Mouse (Mus musculus): Measurements from ENCODE around the gene Bnip3.

Gene Bnip3

DNA sequence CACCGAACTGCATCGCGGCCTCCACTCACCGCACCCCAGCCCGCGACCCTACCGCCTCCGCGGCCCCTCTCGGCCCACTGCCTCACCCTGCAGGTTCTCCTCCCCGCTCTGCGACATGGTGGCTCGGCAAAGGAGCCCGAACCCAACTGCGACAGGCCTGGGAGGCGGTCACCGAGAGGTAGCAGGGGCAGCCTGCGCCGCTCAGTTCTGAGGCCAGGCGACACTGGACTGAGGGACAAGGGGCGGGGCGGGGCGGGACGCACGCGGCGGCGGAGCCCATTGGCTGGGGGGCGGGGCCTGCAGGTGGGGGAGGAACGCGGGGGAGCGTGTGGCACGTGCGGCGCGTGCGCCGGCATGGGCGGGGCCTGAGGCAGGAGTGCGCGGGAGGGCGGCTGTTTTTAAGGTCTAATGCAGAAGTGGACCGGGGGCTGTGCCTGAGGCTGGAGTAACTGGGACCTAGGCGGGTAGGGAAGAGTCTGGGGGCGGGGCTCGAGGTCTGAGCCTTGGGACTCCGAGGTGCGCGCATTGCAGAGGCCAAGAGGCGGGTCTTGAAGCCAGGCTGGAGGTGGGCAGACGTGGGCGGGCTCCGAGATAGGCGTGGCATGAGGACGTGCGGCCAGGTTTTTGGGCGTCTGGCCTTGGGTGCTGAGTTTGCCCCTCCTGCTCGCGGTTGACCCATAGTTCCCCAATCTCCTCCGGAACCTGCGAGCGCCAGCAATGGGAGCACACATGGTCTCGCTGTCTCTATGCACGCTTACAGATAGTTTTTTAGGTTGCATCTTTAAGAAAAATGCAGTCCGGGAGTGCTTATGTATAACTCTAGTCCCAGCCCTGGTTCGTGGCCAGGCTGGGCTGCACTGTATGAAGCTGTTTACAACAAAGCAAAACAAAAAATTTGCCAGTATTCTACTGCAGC is at the start of gene Bnip3:
TSS of gene Bnip3 (minus strand) at position 243 of the 916 bp plus-strand sequence.
- ATAC-seq (ENCODE audit: insufficient number of reproducible peaks, low FRiP score, low TSS enrichment), result peak; percentile 76

DNA sequence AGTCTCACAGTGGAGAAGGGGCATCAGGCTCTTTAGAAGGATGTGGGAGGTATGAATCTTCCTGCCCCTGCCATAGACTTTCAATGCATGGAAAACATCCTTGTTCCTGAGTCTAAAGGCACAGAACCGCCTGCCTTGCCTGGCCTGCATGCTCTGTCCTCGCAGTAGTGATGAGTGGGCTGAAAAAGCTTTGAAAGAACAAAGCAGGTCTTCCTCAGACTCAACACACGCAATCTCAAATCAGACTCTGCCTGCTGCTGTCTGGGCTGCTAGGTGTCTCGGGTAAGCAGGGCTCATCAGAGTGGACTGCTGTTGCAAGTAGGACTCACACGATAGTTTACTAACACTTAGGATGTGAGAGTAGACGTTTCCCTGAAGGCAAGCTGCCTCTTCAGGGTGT is 47.8 kb upstream of the Bnip3 start:
- no peak for ATAC-seq (ENCODE audit: insufficient number of reproducible peaks, low FRiP score, low TSS enrichment)

DNA sequence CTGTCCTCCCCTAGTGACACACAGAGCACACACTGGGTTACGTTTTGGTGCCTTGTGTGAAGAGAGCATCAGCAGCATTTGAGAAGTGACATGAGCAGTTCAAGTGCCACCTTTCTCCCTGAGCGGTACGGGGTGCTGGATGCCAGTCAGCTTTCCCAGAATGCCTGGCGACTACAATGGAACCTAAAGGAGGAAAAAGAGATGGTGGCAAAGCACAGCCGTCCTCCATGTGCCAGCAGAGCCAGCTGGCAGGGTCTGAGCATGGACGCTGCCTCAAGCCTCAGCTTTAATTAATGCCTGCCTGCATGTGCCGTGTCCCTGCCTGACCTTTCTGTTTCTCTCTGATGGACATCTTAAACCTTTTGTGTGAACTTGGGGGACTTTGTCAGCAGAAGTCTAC is 46.5 kb upstream of the Bnip3 start:
- ATAC-seq (ENCODE audit: insufficient number of reproducible peaks, low FRiP score, low TSS enrichment), result peak; percentile 49; the same call in 1 of the 2 replicates

DNA sequence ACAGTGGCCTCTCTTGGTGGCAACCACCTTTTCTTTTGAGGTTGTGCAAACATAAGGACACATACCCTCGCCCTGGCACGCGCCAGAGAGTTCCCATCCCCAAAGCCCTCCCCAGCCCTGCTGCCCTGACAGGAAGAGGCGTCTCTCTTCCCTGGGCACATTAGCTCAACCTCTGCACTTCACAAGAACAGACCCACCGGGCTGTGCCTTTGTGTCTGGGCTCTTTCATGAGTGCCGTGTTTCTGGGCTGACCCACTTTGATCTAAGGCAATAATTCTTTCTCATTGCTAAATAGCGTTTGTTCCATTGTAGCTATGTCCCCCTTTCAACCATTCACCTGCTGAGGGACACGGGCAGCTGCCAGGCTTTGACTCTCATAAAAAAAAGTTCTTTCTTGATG is 39.0 kb upstream of the Bnip3 start:
- ATAC-seq (ENCODE audit: insufficient number of reproducible peaks, low FRiP score, low TSS enrichment), result no peak

DNA sequence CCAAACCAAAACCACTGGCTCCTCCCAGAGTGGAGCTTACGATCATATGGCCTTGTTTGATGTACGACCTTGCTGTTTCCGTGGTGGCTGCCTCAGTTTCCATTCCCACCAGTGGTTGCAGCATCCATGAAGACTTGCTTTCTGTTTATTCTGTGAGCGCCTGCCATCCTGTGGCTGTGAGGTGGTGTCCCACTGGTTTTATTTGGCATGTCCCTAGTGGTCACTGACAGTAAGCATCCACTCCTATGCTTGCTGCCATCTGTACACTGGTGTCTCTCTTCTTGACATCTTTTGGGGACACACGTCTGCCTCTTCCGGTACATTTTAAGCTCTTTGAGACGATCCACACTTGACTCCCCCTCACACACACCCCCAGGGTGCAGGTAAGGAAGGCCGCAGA is 38.4 kb upstream of the Bnip3 start:
- ATAC-seq (ENCODE audit: insufficient number of reproducible peaks, low FRiP score, low TSS enrichment), result no peak

DNA sequence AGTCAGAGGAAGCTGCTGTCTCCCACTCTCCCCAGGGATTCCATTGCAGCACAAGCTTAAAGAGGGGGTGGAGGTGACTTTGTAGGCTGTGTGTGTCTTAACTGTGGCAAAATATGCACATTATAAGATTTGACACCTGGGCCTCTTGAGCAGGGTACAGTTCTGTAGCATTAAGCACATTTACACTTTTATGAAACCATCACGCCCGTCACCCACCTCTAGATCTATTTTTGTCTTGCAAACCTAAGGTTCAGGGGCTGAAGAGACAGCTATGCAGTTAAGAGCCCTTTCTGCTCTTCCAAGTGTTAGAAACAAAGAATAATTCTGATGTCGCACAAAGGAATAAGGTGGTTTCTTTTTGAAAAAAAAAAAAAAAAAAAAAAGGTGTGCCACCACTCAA is 36.3 kb upstream of the Bnip3 start:
- no peak for ATAC-seq (ENCODE audit: insufficient number of reproducible peaks, low FRiP score, low TSS enrichment)

DNA sequence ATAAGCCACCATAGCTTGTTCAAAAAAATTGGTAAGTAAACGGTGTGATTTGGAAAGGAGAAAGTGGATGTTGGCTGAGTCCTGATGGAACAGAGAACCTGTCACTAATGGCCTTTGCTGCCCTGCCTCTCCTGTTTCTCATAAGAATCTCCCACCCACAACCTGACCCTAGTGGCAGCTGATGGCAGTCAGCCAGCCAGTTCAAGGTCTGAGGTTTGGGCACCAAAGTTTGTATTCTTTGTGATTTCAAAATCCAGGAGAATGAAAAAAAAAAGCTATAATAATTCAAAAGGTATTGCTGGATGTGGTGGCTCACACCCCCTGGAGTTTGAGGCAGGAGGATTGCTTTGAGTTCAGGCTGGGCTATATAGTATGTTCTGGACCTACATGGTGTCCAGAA is 33.0 kb upstream of the Bnip3 start:
- ATAC-seq (ENCODE audit: insufficient number of reproducible peaks, low FRiP score, low TSS enrichment), result no peak

DNA sequence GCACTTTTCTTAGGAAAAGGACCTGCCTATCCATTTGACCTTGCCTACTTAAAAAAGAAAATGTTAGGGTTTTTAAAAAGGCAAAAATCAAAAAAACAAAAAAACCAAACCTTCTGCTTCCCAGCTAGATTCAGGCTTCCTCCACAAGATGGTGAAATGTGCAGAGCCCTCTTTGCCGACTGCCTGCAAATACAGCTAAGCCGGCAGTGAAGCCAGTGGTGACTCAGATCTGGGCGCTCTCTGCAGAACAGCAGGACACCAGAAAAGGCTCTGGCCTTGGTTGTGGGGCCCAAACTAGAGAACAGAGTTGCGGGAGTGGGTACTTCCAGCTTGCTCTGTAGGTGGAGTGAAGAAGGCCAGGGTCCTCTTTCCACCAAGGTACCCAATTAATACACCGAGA is 32.3 kb upstream of the Bnip3 start:
- ATAC-seq (ENCODE audit: insufficient number of reproducible peaks, low FRiP score, low TSS enrichment), result peak; percentile 49; the same call in 1 of the 2 replicates

DNA sequence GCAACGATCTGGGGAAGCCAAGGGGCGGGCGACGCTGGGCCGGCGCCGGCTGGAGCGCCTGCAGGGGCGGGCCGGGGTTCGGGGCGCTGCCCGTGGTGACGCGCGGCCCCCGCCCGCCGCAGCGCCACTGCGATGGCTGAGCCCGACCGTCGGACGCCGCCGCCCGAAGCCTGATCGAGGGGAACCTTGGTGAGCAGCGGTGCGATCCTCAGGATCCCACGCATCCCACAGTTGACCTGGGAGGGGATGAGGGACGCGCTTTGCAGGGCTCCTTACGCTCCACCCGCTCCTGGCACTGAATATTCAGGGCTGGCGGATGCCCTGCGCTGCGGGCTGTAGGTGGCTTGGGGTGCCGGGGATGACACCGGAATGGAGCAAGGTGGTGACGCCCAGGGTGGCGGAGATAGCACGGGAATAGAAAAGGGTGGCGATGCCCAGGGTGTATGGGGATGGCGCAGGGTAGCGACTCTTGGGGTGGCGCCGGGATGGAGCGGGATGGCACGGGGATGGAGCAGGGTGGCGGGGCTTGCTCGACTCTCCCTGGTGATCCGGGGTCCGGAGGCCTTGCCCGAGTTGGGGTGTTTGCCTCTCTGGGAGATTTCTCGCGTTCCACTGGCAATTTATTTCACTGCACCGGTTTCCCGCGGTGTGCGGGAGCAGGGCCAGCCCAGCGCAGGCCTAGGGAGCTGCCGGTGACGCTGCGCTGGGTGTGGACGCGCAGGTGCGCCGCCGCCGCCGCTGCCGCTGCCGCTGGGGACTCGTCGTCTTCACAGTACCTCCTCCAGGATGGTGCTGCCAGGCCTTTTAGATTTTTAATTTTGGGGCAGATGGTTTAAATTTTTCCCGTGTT is 31.5 kb upstream of the Bnip3 start, which contains the start of gene Jakmip3:
TSS of gene Jakmip3 (plus strand) at position 119 of the 850 bp plus-strand sequence.
- peak; percentile 49; the same call in 1 of the 2 replicates for ATAC-seq (ENCODE audit: insufficient number of reproducible peaks, low FRiP score, low TSS enrichment)

DNA sequence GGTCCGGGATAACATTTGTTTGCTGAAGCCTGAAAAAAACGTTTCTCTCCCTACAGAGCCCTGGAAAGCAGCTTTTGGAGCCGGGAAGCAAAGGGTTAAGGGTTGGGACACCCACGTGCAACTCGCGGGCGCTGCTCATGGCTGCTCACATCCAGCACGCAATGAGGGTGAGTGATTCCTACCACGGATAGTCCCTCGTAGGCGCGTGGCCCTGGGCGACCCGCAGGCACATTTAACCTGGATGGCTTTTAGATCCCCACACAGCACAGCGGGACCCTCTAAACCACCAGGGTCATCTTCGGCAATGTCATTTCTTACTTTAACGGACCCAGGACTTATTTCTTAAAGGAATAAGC is 30.9 kb upstream of the Bnip3 start:
- ATAC-seq (ENCODE audit: insufficient number of reproducible peaks, low FRiP score, low TSS enrichment), result peak; percentile 49; the same call in 1 of the 2 replicates

DNA sequence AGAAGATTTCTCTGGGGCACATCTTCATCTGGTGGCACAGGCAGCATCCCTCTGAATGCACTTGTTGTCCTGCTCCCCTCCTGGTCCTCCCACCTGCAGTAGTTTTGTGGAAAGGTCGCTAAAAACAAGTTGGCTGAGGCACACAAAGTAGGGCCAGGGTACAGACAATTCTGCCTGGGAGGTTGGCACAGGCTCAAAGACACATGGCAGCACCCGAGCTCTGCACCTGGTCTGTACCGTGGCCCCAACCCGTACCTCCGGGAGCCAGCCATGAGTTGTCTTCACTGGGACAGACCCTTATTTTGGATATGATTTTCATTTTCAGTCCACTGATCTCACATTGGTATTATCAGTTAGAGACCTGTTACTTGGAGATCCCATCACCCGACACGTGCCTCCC is 29.7 kb upstream of the Bnip3 start:
- no peak for ATAC-seq (ENCODE audit: insufficient number of reproducible peaks, low FRiP score, low TSS enrichment)

DNA sequence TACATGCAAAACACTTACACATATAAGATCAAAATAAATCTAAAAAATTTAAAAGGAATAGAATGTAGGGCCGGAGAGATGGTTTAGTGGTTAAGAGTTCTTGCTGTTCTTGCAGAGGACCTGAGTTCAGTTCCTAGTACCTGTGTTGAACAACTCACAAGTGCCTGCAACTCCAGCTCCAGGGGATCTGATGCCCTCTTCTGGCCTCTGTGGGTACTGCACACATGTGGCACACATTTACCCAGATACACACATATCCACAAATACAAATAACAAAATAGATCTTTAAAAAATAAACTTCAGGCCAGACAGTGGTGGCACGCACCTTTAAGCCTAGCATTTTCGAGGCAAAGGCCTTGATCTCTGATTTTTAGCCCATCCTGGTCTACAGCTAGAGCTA is 25.2 kb upstream of the Bnip3 start:
- no peak for ATAC-seq (ENCODE audit: insufficient number of reproducible peaks, low FRiP score, low TSS enrichment)

DNA sequence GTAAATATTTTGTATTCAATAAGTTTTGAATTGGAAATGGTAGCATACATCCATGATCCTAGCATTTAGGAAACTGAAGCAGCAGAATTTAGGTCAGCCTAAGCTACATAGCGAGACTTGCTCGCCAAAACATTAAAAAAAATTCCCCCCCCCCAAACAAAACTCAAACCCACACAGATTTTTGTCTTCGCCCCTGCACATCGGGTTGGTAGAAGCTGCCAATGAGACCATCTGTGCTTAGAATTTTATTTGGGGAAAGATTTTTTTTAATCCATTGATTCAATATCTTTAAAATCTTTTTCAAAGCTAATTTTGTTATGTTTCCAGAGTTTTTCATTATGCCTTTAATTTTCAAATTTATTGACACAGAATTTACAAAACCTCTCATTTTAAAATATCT is 19.1 kb upstream of the Bnip3 start:
- ATAC-seq (ENCODE audit: insufficient number of reproducible peaks, low FRiP score, low TSS enrichment), result no peak

DNA sequence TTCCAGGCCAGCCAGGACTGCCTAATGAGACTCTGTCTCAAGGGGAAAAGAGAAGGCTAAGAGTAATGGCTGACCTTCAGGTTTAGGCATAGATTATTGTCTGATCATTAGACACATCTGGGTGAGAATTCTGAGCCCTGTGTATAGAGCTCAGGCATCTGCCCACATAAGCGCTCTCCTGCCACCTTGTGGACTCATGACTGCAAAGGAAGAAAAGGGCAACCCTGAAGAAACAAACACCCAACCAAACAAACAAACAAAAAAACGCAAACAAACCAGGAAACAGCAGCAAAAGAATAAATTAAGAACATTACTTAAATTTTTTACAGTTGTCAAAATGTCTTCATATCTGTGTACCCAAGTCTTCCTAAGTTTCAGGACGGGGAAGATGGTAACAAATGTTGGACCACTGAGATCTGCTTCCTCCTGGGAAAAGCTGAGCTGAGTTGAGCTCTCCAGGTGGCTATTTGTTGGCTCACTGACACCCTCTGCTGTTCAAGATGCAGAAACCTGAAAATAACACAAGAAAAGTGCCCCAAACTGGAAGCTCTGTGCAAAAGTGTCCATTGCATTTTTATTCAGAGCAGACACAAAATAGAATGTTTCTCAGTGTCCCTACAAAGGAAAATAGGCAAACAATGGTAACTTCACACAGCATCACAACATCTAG is 14.6 kb upstream of the Bnip3 start:
- no peak for ATAC-seq (ENCODE audit: insufficient number of reproducible peaks, low FRiP score, low TSS enrichment)

DNA sequence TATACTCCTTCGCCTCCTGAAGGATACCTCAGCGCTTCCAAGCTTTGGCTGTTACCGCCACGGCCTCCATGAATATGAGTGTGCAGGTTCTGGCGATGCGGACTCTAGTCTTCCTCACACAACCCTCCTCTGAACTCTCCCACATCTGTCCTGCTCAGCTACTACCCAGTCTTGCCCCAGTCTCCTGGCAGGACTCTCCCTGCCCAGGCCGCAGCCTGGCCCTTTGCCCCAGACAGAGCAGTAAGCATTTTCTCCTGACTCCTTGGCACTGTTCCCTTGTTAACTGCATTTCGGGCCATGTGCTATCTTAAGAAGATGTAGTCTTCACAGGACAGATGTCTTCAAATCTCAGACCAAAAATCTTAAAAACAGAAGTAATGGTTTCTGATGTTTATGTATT is 12.3 kb upstream of the Bnip3 start:
- no peak for ATAC-seq (ENCODE audit: insufficient number of reproducible peaks, low FRiP score, low TSS enrichment)

DNA sequence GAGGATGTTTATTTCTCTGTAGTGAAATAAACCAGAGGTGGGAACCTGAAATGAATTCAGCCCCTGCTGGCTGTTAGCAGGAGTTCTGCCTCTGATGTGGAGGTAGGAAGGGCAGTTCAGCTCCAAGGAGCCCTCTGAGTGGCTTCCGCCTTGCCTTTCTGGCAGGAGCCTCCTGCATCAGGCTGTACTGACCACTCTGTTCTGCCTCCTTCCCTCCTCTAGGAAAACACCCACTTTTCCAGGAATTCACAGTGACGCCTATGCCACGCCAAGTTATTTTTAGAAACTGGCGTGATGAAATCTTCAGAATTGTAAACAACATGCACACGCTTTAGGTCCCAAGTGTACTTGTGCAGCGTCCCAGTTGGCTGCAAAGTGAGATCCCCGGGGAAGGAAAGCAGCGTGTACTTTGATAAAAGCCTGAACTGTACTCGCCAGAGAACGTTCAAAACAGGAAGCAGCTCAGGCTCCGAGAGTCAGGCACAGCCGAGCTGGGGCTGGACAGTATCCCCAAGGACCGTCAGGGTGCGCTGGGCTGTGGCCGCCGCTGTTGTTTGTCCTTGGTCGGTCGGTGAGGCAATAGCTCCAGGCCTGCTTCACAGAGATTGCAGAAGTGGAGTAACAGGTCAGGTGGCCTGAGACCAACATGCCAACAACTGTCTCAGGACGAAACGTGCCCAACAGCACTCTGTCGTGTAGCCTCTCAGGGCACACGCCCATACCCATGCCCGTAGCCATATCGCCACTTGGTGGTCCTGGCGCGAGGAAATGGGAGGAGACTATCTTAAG is 10.0 kb upstream of the Bnip3 start:
- ATAC-seq (ENCODE audit: insufficient number of reproducible peaks, low FRiP score, low TSS enrichment), result peak; percentile 49; the same call in 1 of the 2 replicates

DNA sequence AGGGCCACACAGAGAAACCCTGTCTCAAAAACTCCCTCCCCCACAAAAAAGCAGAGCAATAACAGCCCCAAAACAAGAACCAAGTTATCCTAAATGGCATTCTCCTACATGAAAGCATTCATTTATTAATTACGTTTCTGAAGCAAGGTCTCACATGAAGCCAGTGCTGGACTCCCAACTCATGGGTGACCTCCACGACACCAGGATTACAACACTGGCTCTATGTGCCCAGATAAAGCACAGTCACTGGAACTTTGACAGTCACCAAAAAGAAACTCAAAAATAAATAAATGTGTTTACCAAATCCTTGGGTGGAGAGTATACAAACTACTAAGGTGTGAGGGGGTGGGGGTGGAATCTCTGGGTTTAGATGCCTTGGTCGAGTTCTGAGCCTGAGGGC is 4.3 kb upstream of the Bnip3 start:
- ATAC-seq (ENCODE audit: insufficient number of reproducible peaks, low FRiP score, low TSS enrichment), result no peak

DNA sequence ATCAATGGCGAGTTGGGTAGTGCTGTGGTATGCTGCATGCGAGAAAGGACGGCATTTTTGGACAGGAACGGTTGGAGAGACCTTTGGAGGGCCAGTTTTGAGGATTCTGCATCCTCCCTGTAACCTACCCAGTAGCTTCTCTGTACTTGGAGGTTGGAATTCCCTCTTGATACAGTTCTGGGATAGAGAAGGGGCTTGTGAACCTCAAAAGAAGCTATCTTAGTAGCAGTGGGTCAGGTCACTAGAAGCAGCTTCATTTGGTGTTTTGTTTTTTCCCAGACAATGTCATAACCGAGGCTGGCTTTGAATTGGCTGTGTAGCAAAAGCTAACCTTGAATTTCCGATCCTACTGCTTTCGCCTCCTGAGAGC is 859 bp upstream of the Bnip3 start:
- ATAC-seq (ENCODE audit: insufficient number of reproducible peaks, low FRiP score, low TSS enrichment), result no peak

DNA sequence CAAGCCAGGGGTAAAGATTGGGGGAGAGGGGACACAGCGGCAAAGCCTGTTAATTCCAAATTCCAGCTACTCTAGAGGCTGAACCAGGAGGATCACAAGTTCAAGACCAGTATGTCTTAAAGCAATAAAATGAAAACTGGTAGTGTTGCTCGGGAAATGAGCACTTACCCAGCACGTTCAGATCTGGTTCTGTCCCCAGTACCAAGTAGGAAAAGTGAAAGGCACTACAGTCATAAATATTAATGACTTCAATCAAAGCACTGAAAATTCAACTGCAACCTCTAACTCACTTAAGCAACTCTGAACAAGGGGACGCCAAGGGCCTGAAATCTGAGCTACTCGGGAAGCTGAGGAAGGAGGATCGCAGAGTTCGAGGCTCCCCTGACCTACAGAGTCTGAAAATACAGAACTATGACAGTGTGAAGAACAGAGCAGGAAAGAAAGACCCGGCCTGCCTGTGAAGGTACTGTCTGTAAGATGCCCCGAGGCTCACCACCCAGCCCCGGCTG is 497 bp downstream of the Bnip3 start:
- ATAC-seq (ENCODE audit: insufficient number of reproducible peaks, low FRiP score, low TSS enrichment), result no peak; the same call in 1 of the 2 replicates

DNA sequence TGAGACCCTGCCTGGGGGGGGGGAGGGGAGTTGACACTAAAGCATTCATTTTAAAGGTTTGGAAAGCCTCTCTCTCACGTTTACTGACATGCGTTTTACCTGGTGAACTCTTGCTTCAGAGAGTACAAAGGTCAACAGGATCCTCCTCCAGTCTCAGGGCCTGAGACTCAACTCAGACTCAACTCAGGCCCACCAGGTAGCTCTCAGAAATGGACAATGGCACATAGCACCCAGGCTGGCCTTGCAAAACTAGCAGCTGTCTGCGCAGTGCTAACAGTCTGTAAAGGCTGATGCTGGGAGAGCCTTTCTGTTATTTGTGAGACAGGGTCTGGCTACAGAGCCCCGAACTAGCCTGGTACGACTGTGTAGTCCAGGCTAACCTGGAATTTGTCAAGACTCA is 1.3 kb downstream of the Bnip3 start:
- no peak for ATAC-seq (ENCODE audit: insufficient number of reproducible peaks, low FRiP score, low TSS enrichment)
